Mouse (Mus musculus): ENCODE measurements around the gene Aldoart2.
"Not testable (repeated sequence)": the region's sequence is repeated elsewhere in the genome, so short reads cannot be mapped to it uniquely, and the experiment has no call there.

Gene Aldoart2

DNA sequence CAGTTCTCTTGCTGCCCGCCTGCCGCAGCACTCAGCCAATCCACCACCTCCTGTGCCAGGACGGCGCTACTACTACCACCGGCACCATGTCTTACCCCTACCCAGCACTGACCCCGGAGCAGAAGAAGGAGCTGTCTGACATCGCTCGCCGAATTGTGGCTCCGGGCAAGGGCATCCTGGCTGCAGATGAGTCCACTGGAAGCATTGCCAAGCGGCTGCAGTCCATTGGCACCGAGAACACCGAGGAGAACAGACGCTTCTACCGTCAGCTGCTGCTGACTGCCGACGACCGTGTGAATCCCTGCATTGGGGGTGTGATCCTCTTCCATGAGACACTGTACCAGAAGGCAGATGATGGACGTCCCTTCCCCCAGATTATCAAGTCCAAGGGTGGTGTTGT lies at the start of gene Aldoart2:
Gene Aldoart2, plus strand, starts transcription at position 34 of the 400 bp plus-strand sequence.
- no peak for DNase-seq (ENCODE audit: low spot score in 2 of 2)

DNA sequence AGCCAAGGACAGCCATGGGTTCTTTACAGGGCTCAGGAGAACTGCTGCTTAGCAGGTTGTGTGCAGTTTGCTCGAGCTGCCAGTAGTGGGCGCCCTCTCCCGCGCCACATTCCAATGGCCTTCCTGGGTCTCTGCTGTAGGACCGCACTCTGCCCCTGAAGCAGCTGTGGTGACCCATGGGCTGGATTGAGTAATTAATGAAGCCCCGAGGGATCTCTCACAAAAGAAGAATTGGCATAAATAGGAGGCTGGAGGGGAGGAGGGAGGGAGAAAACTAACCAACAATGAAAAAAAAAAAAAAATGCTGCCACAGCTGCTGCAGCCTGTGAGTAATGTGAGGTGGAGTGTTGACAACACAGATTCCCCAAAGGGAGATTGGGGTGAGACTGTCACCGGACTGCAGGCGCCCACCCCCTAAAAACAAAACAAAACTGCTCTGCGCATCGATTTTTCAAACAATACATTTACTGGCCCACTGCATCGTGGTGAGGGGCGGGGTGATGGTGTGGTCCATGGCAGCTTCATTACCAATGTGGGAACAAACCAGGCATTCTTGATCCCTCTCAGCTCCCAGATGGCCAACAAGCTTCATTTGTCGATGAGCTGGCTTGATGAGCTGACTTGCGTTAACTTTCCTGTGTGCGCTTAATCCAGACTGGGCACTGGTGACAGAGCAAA lies 46.8 kb upstream of the Aldoart2 start:
- DNase-seq (ENCODE audit: low spot score in 2 of 2) = peak in 1 of 2 experiments; percentile 40

- no peak for DNase-seq (ENCODE audit: low spot score in 2 of 2)
These were observed 37.9 kb upstream of the Aldoart2 start for GRCm38 (mm10) chr12:55526983-55527752.

DNA sequence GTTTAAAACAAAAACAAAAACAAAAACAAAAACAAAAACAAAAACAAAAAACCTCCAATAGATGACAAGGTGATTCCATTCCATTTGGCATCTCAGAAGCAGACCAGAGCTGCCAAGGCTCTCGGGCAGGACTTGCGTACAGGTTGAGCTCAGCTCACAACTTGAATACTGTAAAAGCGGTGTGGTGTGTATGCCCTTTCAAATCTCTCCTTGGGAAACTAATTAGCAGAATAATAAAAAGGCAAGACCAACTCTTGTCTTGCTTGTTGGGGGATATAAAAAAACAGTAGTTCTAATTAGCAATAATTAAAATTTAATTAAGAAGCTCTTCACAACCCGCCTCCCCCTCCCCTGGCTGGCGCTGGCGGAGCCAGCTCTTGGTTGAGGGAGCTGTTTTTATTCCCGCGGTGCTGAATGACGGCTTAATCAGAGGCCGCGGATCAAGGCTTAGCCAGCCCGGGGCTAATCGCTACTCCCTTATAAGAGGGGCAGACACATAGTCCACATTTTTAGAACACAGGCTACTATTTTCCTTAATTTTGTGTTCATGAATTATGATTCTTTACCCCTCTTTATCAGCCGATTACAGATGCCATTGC lies 28.4 kb upstream of the Aldoart2 start:
- no peak for DNase-seq (ENCODE audit: low spot score in 2 of 2)

GRCm38 (mm10) chr12:55537742-55538141 lies 27.3 kb upstream of the Aldoart2 start:
- no peak for DNase-seq (ENCODE audit: low spot score in 2 of 2)

GRCm38 (mm10) chr12:55538328-55538971 lies 26.6 kb upstream of the Aldoart2 start:
- no peak for DNase-seq (ENCODE audit: low spot score in 2 of 2)

- no peak for DNase-seq (ENCODE audit: low spot score in 2 of 2)
These were observed 25.9 kb upstream of the Aldoart2 start for GRCm38 (mm10) chr12:55539157-55539556.

DNA sequence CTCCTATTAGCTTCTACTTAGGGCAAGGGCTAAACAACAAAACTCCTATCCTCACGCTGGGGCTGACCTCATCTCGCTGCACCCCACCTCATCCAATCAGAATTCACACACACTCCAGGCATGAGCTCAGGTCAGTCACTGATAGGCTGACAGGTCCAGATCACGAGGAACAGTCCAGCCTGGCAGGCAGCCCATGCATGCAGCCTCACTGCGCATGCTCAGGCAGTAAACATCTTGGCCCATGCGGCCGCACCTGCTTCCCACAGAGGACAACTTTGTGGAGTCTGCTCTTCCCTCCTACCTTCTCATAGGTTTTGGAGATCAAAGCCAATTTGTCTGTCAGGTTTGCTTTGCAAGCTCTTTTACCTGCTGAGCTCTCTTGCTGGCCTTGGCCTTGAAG lies 10.1 kb upstream of the Aldoart2 start:
- not testable (repeated sequence) for DNase-seq (ENCODE audit: low spot score in 2 of 2)

GRCm38 (mm10) chr12:55557866-55558265 lies 7.2 kb upstream of the Aldoart2 start:
- DNase-seq (ENCODE audit: low spot score in 2 of 2) = no peak

GRCm38 (mm10) chr12:55559184-55559855 lies 5.7 kb upstream of the Aldoart2 start:
- no peak for DNase-seq (ENCODE audit: low spot score in 2 of 2)

- no peak for DNase-seq (ENCODE audit: low spot score in 2 of 2)
These were observed 4.9 kb upstream of the Aldoart2 start for GRCm38 (mm10) chr12:55560025-55560690.

GRCm38 (mm10) chr12:55563742-55564141 lies 1.3 kb upstream of the Aldoart2 start:
- no peak for DNase-seq (ENCODE audit: low spot score in 2 of 2)

GRCm38 (mm10) chr12:55564187-55564963 lies 664 bp upstream of the Aldoart2 start:
- no peak for DNase-seq (ENCODE audit: low spot score in 2 of 2)

- no peak for DNase-seq (ENCODE audit: low spot score in 2 of 2)
These were observed 828 bp downstream of the Aldoart2 start for GRCm38 (mm10) chr12:55565867-55566266.

DNA sequence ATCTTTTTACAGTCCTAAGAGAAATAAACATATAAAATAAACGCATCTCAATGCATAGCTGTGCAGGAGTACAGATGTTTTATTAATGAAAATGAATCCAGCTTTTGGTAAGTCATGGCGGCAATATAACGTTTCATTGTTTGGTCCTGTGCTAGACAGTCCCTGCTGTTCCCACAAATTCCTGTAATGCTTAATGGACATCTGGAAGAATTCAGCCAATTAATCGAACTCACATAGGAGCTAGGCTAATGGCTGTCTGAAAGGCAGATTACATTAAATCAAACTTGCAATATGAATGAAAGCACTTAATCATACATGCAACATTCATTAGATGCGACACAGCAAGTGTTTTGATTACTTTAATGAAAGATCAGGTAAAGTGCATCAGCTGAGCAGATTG lies 1.8 kb downstream of the Aldoart2 start:
- DNase-seq (ENCODE audit: low spot score in 2 of 2) = no peak

DNA sequence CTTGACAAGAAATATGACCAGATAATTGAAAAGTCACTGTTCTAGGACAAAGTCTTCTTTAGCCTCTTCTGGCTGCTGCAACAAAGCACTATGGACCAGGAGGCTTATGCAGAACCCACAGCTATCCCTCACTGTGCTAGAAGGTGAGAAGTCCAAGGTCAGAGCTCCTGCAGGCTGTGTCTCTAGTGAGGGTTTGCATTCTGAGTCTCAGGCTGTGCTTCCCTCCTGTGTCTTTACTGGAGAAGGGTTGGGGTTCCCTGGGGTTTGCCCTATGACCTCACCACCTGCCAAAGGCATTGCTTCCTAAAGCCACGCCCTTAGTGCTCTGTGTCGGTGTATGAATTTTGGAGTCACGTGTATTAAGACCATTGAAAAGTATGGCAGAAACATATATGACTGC lies 3.4 kb downstream of the Aldoart2 start:
- no peak for DNase-seq (ENCODE audit: low spot score in 2 of 2)

DNA sequence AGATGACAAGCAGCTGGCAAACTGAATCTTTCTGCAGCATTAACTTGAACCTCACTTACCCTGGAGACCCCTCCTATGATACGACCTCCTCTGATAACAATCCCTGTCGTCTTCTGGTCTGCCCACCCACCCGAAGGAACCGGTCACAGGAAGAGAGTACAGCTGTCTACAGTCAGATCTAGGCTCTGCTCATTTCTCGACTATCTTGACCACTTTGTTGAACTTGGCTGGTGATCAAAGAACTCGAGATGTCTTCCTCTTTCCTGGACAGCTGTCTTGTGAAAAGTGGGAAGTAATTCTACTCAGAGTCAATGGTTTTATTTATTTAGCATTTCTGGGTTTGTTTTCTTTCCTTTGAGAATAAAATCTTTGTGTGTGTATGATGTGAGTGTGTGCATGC lies 4.6 kb downstream of the Aldoart2 start:
- no peak for DNase-seq (ENCODE audit: low spot score in 2 of 2)

DNA sequence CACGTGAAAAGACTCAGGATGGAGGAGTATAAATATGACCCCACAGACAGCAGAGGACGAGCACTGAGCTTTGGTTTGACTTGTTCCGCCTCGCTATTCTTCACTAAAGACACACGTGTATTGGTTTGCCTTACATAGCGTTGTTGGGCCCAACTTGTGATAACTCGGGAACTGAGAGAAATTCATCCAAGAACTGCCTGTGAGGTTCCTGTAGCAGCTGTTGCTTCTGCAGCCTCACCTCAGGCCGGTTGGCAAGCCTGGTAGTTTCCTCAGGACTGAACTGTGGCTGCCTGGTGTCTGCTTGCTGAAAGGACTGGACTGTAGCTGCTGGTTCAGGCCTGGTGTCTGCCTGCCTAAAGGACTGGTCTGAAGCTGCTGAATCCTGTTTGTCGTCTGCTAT lies 5.6 kb downstream of the Aldoart2 start:
- no peak for DNase-seq (ENCODE audit: low spot score in 2 of 2)

DNA sequence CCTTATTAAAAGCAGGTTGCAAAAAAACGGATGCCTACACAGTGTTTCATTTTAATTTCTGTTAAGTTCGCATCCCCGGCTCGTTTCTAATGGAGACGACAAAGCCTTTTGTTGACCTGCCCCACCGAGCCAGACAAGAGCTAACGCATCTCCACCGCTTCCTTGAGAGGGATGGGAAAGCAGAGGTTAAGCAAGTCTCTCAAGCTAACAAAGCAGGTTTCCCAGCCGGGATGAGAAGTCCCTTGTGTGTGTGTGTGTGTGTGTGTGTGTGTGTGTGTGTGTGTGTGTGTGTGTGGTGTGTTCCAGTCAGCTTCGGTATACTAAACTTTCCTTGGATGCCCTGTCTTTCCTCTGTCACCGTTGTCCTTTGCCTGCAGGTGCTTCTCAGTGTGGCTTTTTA lies 6.1 kb downstream of the Aldoart2 start:
- no peak for DNase-seq (ENCODE audit: low spot score in 2 of 2)

DNA sequence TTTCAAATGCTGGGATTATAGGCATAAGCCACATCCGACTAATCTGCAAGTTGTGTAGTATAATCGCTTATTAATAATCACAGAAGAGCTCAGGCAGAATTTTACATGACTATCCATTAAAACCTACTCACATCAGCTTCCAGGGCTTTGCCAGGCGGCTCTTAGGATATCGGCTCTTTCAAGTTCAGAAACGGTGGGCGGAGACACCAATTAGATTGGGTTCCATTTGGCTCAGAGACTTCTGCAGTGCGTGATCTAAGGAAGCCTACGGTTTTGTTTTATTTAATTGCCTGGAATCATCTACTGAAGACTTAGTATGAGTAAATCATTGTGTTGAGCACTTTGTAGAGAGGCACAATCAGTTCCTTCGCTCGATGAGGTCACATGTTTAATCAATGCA lies 6.6 kb downstream of the Aldoart2 start:
- no peak for DNase-seq (ENCODE audit: low spot score in 2 of 2)

DNA sequence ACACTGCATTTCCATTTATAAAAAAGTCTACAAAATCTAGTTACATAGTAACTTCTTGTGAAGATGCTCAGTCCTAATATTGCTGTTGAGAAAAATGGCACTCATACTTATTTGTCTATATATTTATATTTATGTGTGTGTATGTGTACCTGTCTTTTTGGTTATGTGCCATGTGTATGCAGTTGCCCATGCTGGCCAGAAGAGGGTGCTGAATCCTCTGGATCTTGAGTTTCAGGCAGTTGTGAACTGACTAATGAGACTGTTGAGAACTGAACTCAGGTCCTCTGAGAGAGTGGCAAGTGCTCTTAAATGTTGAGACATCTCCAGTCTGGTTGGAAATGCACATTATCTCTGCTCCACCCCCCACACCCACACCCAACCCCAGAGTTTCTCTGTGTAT lies 8.1 kb downstream of the Aldoart2 start:
- DNase-seq (ENCODE audit: low spot score in 2 of 2) = no peak

Measured in frontal cortex, postnatal 14 days (tissue).